Mouse (Mus musculus) cerebellum, adult 2 months (tissue): ENCODE results near the gene Pcnx3.
"Not testable (repeated sequence)": the region's sequence is repeated elsewhere in the genome, so short reads cannot be mapped to it uniquely, and the experiment has no call there.

ENCODE experiments used
- CTCF ChIP-seq: fragments of 200-500 bp; IDR thresholded peaks from 2 replicates; pipeline ENCODE4 v1.5.1; 2011; ENCODE audit warnings: low read depth, mild to moderate bottlenecking, control low read depth, low read length, moderate library complexity, borderline replicate concordance; ENCODE audit not compliant: insufficient read depth
- POLR2A ChIP-seq: fragments of 200-500 bp; IDR thresholded peaks from 2 replicates; pipeline ENCODE4 v1.6.1; 2011; ENCODE audit warnings: low read length, control low read depth, borderline replicate concordance; ENCODE audit not compliant: insufficient read depth

DNA sequence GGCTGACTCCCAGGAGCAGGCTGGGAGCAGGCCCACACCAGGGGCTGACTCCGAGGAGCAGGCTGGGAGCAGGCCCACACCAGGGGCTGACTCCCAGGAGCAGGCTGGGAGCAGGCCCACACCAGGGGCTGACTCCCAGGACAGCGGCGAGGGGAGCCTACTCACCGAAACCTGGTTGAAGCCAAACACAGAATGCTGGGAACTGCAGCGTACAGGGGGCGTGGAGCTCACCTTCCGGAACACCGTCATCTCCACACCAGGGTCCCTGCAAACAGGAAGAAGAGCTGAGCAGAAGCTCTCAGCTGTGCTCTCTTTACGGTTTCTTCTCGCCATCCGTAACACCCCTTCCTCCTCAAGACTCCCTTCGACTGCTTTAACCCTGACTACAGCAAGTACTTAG, 1.8 kb downstream of the Pcnx3 start:
- TF ChIP-seq POLR2A, CTCF: not testable (repeated sequence)
